In genomic region chr14:59075845-59076745, GRCm38 (mm10) we compare ENCODE assay signal across 8 mouse cellular contexts.
DNase-seq lines count a peak whose midpoint lies in the region; ATAC-seq and TF ChIP-seq lines count a peak whose summit lies in the region.

No protein-coding gene starts in this region.

- TF ChIP-seq CTCF in liver, postnatal 0 days (IDR thresholded peaks at IDR 0.05; ENCODE audit: low read depth) = no peak

- H3K4me2 ChIP-seq in liver, embryonic 11.5 days = peak overlapping the region; percentile 10; the same call in 1 of the 2 replicates
- no peak overlapping the region for H3K4me2 ChIP-seq in liver, postnatal 0 days (ENCODE audit: low read depth, low read length)
- H3K4me2 ChIP-seq in embryonic facial prominence, embryonic 15.5 days (replicated peaks) = peak overlapping the region; percentile 37
- H3K4me2 ChIP-seq in hindbrain, embryonic 11.5 days (replicated peaks; ENCODE audit: low read depth, low read length) = peak overlapping the region; percentile 4; the same call in 1 of the 2 replicates
- H3K4me2 ChIP-seq in neural tube, embryonic 12.5 days (replicated peaks) = peak overlapping the region; percentile 41

- no peaks in the 10 kb centered on the region; the same call in 1 of the 2 replicates for H3K27me3 ChIP-seq in liver, embryonic 11.5 days (replicated peaks; ENCODE audit: control insufficient read depth, insufficient read depth, low read length)
- no peaks in the 10 kb centered on the region for H3K27me3 ChIP-seq in liver, postnatal 0 days (ENCODE audit: insufficient read depth, low read length)
- no peaks in the 10 kb centered on the region for H3K27me3 ChIP-seq in embryonic facial prominence, embryonic 15.5 days
- H3K27me3 ChIP-seq in hindbrain, embryonic 11.5 days (ENCODE audit: control insufficient read depth, insufficient read depth, low read length) = no peaks in the 10 kb centered on the region
- no peaks in the 10 kb centered on the region for H3K27me3 ChIP-seq in neural tube, embryonic 12.5 days (replicated peaks)

- no peak for ATAC-seq in liver, embryonic 11.5 days (replicated peaks; ENCODE audit: low FRiP score)
- ATAC-seq in liver, postnatal 0 days = no peak
- no peak for ATAC-seq in embryonic facial prominence, embryonic 15.5 days (ENCODE audit: insufficient number of reproducible peaks, low FRiP score, low TSS enrichment, low read depth)
- ATAC-seq in hindbrain, embryonic 11.5 days (ENCODE audit: low FRiP score) = peak; percentile 25; the same call in 1 of the 2 replicates
- no peak for ATAC-seq in neural tube, embryonic 12.5 days (ENCODE audit: low FRiP score, low read depth)

- no peak overlapping the region for H3K9ac ChIP-seq in liver, embryonic 11.5 days (ENCODE audit: low read depth, low read length)
- no peak overlapping the region for H3K9ac ChIP-seq in liver, postnatal 0 days (replicated peaks)
- H3K9ac ChIP-seq in embryonic facial prominence, embryonic 15.5 days = no peak overlapping the region
- no peak overlapping the region for H3K9ac ChIP-seq in hindbrain, embryonic 11.5 days (ENCODE audit: low read depth, low read length)
- H3K9ac ChIP-seq in neural tube, embryonic 12.5 days = no peak overlapping the region

- TF ChIP-seq EP300 in liver, postnatal 0 days (IDR thresholded peaks at IDR 0.05; ENCODE audit: low read depth) = no peak

- no peaks in the 10 kb centered on the region for H3K9me3 ChIP-seq in liver, embryonic 11.5 days (ENCODE audit: control insufficient read depth, low read length)
- no peaks in the 10 kb centered on the region for H3K9me3 ChIP-seq in liver, postnatal 0 days (ENCODE audit: low read length)
- no peaks in the 10 kb centered on the region for H3K9me3 ChIP-seq in embryonic facial prominence, embryonic 15.5 days (replicated peaks)
- H3K9me3 ChIP-seq in hindbrain, embryonic 11.5 days (ENCODE audit: control insufficient read depth, low read length) = no peaks in the 10 kb centered on the region
- H3K9me3 ChIP-seq in neural tube, embryonic 12.5 days = no peaks in the 10 kb centered on the region

- no peak for DNase-seq in liver, embryonic 11.5 days (ENCODE audit: low spot score)
- no peak for DNase-seq in liver, postnatal 0 days
- DNase-seq in hindbrain, embryonic 11.5 days (ENCODE audit: low spot score) = peak; percentile 51
- DNase-seq in cerebellum, adult 18-20 months = no peak
- no peak for DNase-seq in adrenal gland, adult 2 months
- no peak for DNase-seq in ovary, postnatal 36 days (ENCODE audit: low spot score)

- no peak overlapping the region for H3K4me3 ChIP-seq in liver, embryonic 11.5 days (ENCODE audit: low read depth, low read length)
- H3K4me3 ChIP-seq in liver, postnatal 0 days (ENCODE audit: low read depth, low read length) = no peak overlapping the region
- no peak overlapping the region for H3K4me3 ChIP-seq in embryonic facial prominence, embryonic 15.5 days (replicated peaks)
- H3K4me3 ChIP-seq in hindbrain, embryonic 11.5 days (ENCODE audit: low read depth, low read length) = no peak overlapping the region
- no peak overlapping the region for H3K4me3 ChIP-seq in neural tube, embryonic 12.5 days

- no peaks in the 10 kb centered on the region for H3K36me3 ChIP-seq in liver, embryonic 11.5 days (ENCODE audit: control insufficient read depth, insufficient read depth, low read length)
- H3K36me3 ChIP-seq in liver, postnatal 0 days (replicated peaks; ENCODE audit: insufficient read depth, low read length) = no peaks in the 10 kb centered on the region
- no peaks in the 10 kb centered on the region for H3K36me3 ChIP-seq in embryonic facial prominence, embryonic 15.5 days
- H3K36me3 ChIP-seq in hindbrain, embryonic 11.5 days (ENCODE audit: control insufficient read depth, insufficient read depth, low read length) = no peaks in the 10 kb centered on the region
- H3K36me3 ChIP-seq in neural tube, embryonic 12.5 days = no peaks in the 10 kb centered on the region

- H3K27ac ChIP-seq in liver, embryonic 11.5 days (ENCODE audit: low read depth, low read length) = no peak overlapping the region
- H3K27ac ChIP-seq in liver, postnatal 0 days (ENCODE audit: low read depth) = no peak overlapping the region
- H3K27ac ChIP-seq in embryonic facial prominence, embryonic 15.5 days (replicated peaks) = no peak overlapping the region
- H3K27ac ChIP-seq in hindbrain, embryonic 11.5 days (ENCODE audit: low read depth, low read length) = no peak overlapping the region
- H3K27ac ChIP-seq in neural tube, embryonic 12.5 days = no peak overlapping the region

- no peaks in the 10 kb centered on the region for H3K4me1 ChIP-seq in liver, embryonic 11.5 days (replicated peaks; ENCODE audit: control insufficient read depth, insufficient read depth, low read length)
- no peaks in the 10 kb centered on the region for H3K4me1 ChIP-seq in liver, postnatal 0 days (ENCODE audit: insufficient read depth)
- peaks cover 10% of the 10 kb centered on the region for H3K4me1 ChIP-seq in embryonic facial prominence, embryonic 15.5 days
- no peaks in the 10 kb centered on the region for H3K4me1 ChIP-seq in hindbrain, embryonic 11.5 days (replicated peaks; ENCODE audit: control insufficient read depth, insufficient read depth, low read length)
- peaks cover 8% of the 10 kb centered on the region for H3K4me1 ChIP-seq in neural tube, embryonic 12.5 days

- 39% methylated on average over 29 of the region's 29 CpGs for WGBS in liver, embryonic 11.5 days
- 37% methylated on average over 29 of the region's 29 CpGs for WGBS in liver, postnatal 0 days (ENCODE audit: insufficient replicate concordance)
- 27% methylated on average over 29 of the region's 29 CpGs for WGBS in embryonic facial prominence, embryonic 15.5 days
- WGBS in hindbrain, embryonic 11.5 days = 38% methylated on average over 29 of the region's 29 CpGs
- WGBS in neural tube, embryonic 12.5 days = 35% methylated on average over 29 of the region's 29 CpGs
